Mouse (Mus musculus): ENCODE results near the gene Lrrc20. TPM values are rescaled to one million over a fixed set of nuclear protein-coding genes. Genes with fewer than 3 reads are reported as not detected.

The Lrrc20 gene
- total and polyA plus RNA-seq, 2 experiments from 2014 or later: 9.7 to 19.6 TPM

GRCm38 (mm10) chr10:61495461-61495860 is 19.9 kb downstream of the Lrrc20 start:
- Histone ChIP-seq H3K36me3 (ENCODE audit: insufficient read depth, low read length) (no peaks in the 10 kb centered on the region), H3K9me3 (ENCODE audit: low read length) (no peaks in the 10 kb centered on the region), H3K4me3 (ENCODE audit: low read length) (no peak overlapping the region), H3K27ac (no peak overlapping the region), H3K4me1 (ENCODE audit: insufficient read depth, low read length) (0 out of 2 replicates have a peak, but pooled peaks cover 4% of the 10 kb centered on the region), H3K9ac (replicated peaks; ENCODE audit: low read length) (no peak overlapping the region), H3K4me2 (ENCODE audit: low read depth, low read length) (no peak overlapping the region), H3K27me3 (ENCODE audit: insufficient read depth, low read length) (no peaks in the 10 kb centered on the region)
- no peak for TF ChIP-seq CTCF (IDR thresholded peaks at IDR 0.05; ENCODE audit: low read depth)
- WGBS: 62% methylated on average over 4 of the region's 4 CpGs
- no peak for ATAC-seq
- DNase-seq (ENCODE audit: low spot score): no peak

- peak; percentile 67 for DNase-seq (ENCODE audit: low spot score)
These were observed 20.6 kb downstream of the Lrrc20 start for GRCm38 (mm10) chr10:61496231-61496630.

GRCm38 (mm10) chr10:61499505-61500466 is 24.2 kb downstream of the Lrrc20 start:
- H3K27me3 ChIP-seq (ENCODE audit: insufficient read depth, low read length): no peaks in the 10 kb centered on the region
- no peaks in the 10 kb centered on the region for H3K36me3 ChIP-seq (ENCODE audit: insufficient read depth, low read length)
- ATAC-seq (no peak), DNase-seq (ENCODE audit: low spot score) (no peak)
- no peak overlapping the region for H3K27ac ChIP-seq
- no peaks in the 10 kb centered on the region for H3K9me3 ChIP-seq (ENCODE audit: low read length)
- no peak overlapping the region for H3K4me2 ChIP-seq (ENCODE audit: low read depth, low read length)
- H3K4me1 ChIP-seq (ENCODE audit: insufficient read depth, low read length): 0 out of 2 replicates have a peak, but pooled peaks cover 4% of the 10 kb centered on the region
- TF ChIP-seq CTCF (IDR thresholded peaks at IDR 0.05; ENCODE audit: low read depth): no peak
- 66% methylated on average over 20 of the region's 20 CpGs for WGBS
- no peak overlapping the region for H3K4me3 ChIP-seq (ENCODE audit: low read length)
- H3K9ac ChIP-seq (replicated peaks; ENCODE audit: low read length): no peak overlapping the region

More at GRCm38 (mm10) chr10:61496231-61496630, 20.6 kb downstream of the Lrrc20 start:
- Histone ChIP-seq H3K4me1 (ENCODE audit: insufficient read depth, low read length) (0 out of 2 replicates have a peak, but pooled peaks cover 4% of the 10 kb centered on the region), H3K27me3 (ENCODE audit: insufficient read depth, low read length) (no peaks in the 10 kb centered on the region), H3K4me2 (ENCODE audit: low read depth, low read length) (no peak overlapping the region), H3K9me3 (ENCODE audit: low read length) (no peaks in the 10 kb centered on the region), H3K4me3 (ENCODE audit: low read length) (no peak overlapping the region), H3K27ac (no peak overlapping the region), H3K9ac (replicated peaks; ENCODE audit: low read length) (no peak overlapping the region), H3K36me3 (ENCODE audit: insufficient read depth, low read length) (no peaks in the 10 kb centered on the region)
- ATAC-seq: no peak
- TF ChIP-seq CTCF (IDR thresholded peaks at IDR 0.05; ENCODE audit: low read depth): no peak
- 31% methylated on average over 9 of the region's 9 CpGs for WGBS

GRCm38 (mm10) chr10:61500756-61501155 is 25.2 kb downstream of the Lrrc20 start:
- H3K9ac ChIP-seq (replicated peaks; ENCODE audit: low read length): no peak overlapping the region

GRCm38 (mm10) chr10:61504073-61504472 is 28.5 kb downstream of the Lrrc20 start:
- DNase-seq (ENCODE audit: low spot score): no peak
- Histone ChIP-seq H3K9ac (replicated peaks; ENCODE audit: low read length) (no peak overlapping the region), H3K4me2 (ENCODE audit: low read depth, low read length) (no peak overlapping the region), H3K4me1 (ENCODE audit: insufficient read depth, low read length) (no peaks in the 10 kb centered on the region), H3K27me3 (ENCODE audit: insufficient read depth, low read length) (no peaks in the 10 kb centered on the region), H3K4me3 (ENCODE audit: low read length) (no peak overlapping the region), H3K27ac (no peak overlapping the region), H3K36me3 (ENCODE audit: insufficient read depth, low read length) (no peaks in the 10 kb centered on the region), H3K9me3 (ENCODE audit: low read length) (no peaks in the 10 kb centered on the region)
- WGBS: 97% methylated on average over 2 of the region's 2 CpGs
- no peak for TF ChIP-seq CTCF (IDR thresholded peaks at IDR 0.05; ENCODE audit: low read depth)
- no peak for ATAC-seq

More at GRCm38 (mm10) chr10:61500756-61501155, 25.2 kb downstream of the Lrrc20 start:
- Histone ChIP-seq H3K4me2 (ENCODE audit: low read depth, low read length) (no peak overlapping the region), H3K27ac (no peak overlapping the region), H3K4me1 (ENCODE audit: insufficient read depth, low read length) (0 out of 2 replicates have a peak, but pooled peaks cover 4% of the 10 kb centered on the region), H3K9me3 (ENCODE audit: low read length) (no peaks in the 10 kb centered on the region), H3K27me3 (ENCODE audit: insufficient read depth, low read length) (no peaks in the 10 kb centered on the region), H3K4me3 (ENCODE audit: low read length) (no peak overlapping the region), H3K36me3 (ENCODE audit: insufficient read depth, low read length) (no peaks in the 10 kb centered on the region)
- no peak for ATAC-seq
- WGBS: 59% methylated on average over 7 of the region's 7 CpGs
- DNase-seq (ENCODE audit: low spot score): no peak
- TF ChIP-seq CTCF (IDR thresholded peaks at IDR 0.05; ENCODE audit: low read depth): no peak

GRCm38 (mm10) chr10:61506381-61507200 is 31.0 kb downstream of the Lrrc20 start:
- 73% methylated on average over 7 of the region's 7 CpGs for WGBS
- no peaks in the 10 kb centered on the region for H3K9me3 ChIP-seq (ENCODE audit: low read length)
- ATAC-seq (no peak), DNase-seq (ENCODE audit: low spot score) (no peak)
- no peak for TF ChIP-seq CTCF (IDR thresholded peaks at IDR 0.05; ENCODE audit: low read depth)
- no peak overlapping the region for H3K9ac ChIP-seq (replicated peaks; ENCODE audit: low read length)
- H3K36me3 ChIP-seq (ENCODE audit: insufficient read depth, low read length): no peaks in the 10 kb centered on the region
- H3K27me3 ChIP-seq (ENCODE audit: insufficient read depth, low read length): no peaks in the 10 kb centered on the region
- peaks cover 3% of the 10 kb centered on the region; the same call in 1 of the 2 replicates for H3K4me1 ChIP-seq (ENCODE audit: insufficient read depth, low read length)
- no peak overlapping the region for H3K4me3 ChIP-seq (ENCODE audit: low read length)
- H3K4me2 ChIP-seq (ENCODE audit: low read depth, low read length): no peak overlapping the region
- H3K27ac ChIP-seq: no peak overlapping the region

All from hindbrain, postnatal 0 days (tissue).